Mouse (Mus musculus): ENCODE data around the gene Nrxn2.

The Nrxn2 gene

GRCm38 (mm10) chr19:6452030-6452494 lies 33.5 kb downstream of the Nrxn2 start:
- peak; percentile 65 for DNase-seq (ENCODE audit: low read depth, low spot score)

- no peak for DNase-seq (ENCODE audit: low read depth, low spot score)
Measured at GRCm38 (mm10) chr19:6452672-6453310, 34.3 kb downstream of the Nrxn2 start.

- DNase-seq (ENCODE audit: low read depth, low spot score): no peak
Measured at GRCm38 (mm10) chr19:6453349-6453748, 34.8 kb downstream of the Nrxn2 start.

- no peak for DNase-seq (ENCODE audit: low read depth, low spot score)
Measured at GRCm38 (mm10) chr19:6454041-6454720, 35.6 kb downstream of the Nrxn2 start.

- no peak for DNase-seq (ENCODE audit: low read depth, low spot score)
Measured at GRCm38 (mm10) chr19:6459504-6459903, 41.0 kb downstream of the Nrxn2 start.

- DNase-seq (ENCODE audit: low read depth, low spot score): no peak
Measured at GRCm38 (mm10) chr19:6462841-6463240, 44.3 kb downstream of the Nrxn2 start.

- no peak for DNase-seq (ENCODE audit: low read depth, low spot score)
Measured at GRCm38 (mm10) chr19:6464306-6465071, 46.0 kb downstream of the Nrxn2 start.

GRCm38 (mm10) chr19:6465090-6465489 lies 46.6 kb downstream of the Nrxn2 start:
- no peak for DNase-seq (ENCODE audit: low read depth, low spot score)

- no peak for DNase-seq (ENCODE audit: low read depth, low spot score)
Measured at GRCm38 (mm10) chr19:6466945-6467344, 48.4 kb downstream of the Nrxn2 start.

- no peak for DNase-seq (ENCODE audit: low read depth, low spot score)
Measured at GRCm38 (mm10) chr19:6467374-6467979, 48.9 kb downstream of the Nrxn2 start.

- DNase-seq (ENCODE audit: low read depth, low spot score): no peak
Measured at GRCm38 (mm10) chr19:6471630-6472029, 53.1 kb downstream of the Nrxn2 start.

- DNase-seq (ENCODE audit: low read depth, low spot score): no peak
Measured at GRCm38 (mm10) chr19:6472821-6473220, 54.3 kb downstream of the Nrxn2 start.

GRCm38 (mm10) chr19:6474706-6475105 lies 56.2 kb downstream of the Nrxn2 start:
- DNase-seq (ENCODE audit: low read depth, low spot score): no peak

GRCm38 (mm10) chr19:6475129-6475528 lies 56.6 kb downstream of the Nrxn2 start:
- no peak for DNase-seq (ENCODE audit: low read depth, low spot score)

GRCm38 (mm10) chr19:6477007-6477406 lies 58.5 kb downstream of the Nrxn2 start:
- DNase-seq (ENCODE audit: low read depth, low spot score): no peak

GRCm38 (mm10) chr19:6478566-6478965 lies 60.0 kb downstream of the Nrxn2 start:
- no peak for DNase-seq (ENCODE audit: low read depth, low spot score)

- DNase-seq (ENCODE audit: low read depth, low spot score): no peak
Measured at GRCm38 (mm10) chr19:6482886-6483285, 64.4 kb downstream of the Nrxn2 start.

GRCm38 (mm10) chr19:6485059-6485630 lies 66.6 kb downstream of the Nrxn2 start:
- no peak for DNase-seq (ENCODE audit: low read depth, low spot score)

- peak; percentile 84 for DNase-seq (ENCODE audit: low read depth, low spot score)
Measured at GRCm38 (mm10) chr19:6489030-6489429, 70.5 kb downstream of the Nrxn2 start.

GRCm38 (mm10) chr19:6491538-6491937 lies 73.0 kb downstream of the Nrxn2 start:
- DNase-seq (ENCODE audit: low read depth, low spot score): no peak

- DNase-seq (ENCODE audit: low read depth, low spot score): peak; percentile 68
Measured at GRCm38 (mm10) chr19:6492124-6492523, 73.6 kb downstream of the Nrxn2 start.

GRCm38 (mm10) chr19:6493219-6493618 lies 74.7 kb downstream of the Nrxn2 start:
- DNase-seq (ENCODE audit: low read depth, low spot score): no peak

All from retina, postnatal 7 days (tissue).